Mouse (Mus musculus) C2C12 (cell line): ENCODE measurements around the gene Hmgb3.

Experiments used
- CEBPB ChIP-seq: IDR thresholded peaks from one replicate; pipeline ENCODE4 v1.6.1; 2011; ENCODE audit warnings: low read depth, mild to moderate bottlenecking, control low read depth, moderate library complexity
- CTCF ChIP-seq: IDR thresholded peaks from one replicate; pipeline ENCODE4 v1.5.1; 2011; ENCODE audit not compliant: control insufficient read depth, insufficient read depth, insufficient read length
- MYOD1 ChIP-seq: IDR thresholded peaks from one replicate; pipeline ENCODE4 v1.6.1; 2011; ENCODE audit warnings: low read depth; ENCODE audit not compliant: control insufficient read depth, insufficient read length
- MYOG ChIP-seq: IDR thresholded peaks from one replicate; pipeline ENCODE4 v1.6.1; 2011; ENCODE audit not compliant: control insufficient read depth, insufficient read length; ENCODE audit errors: extremely low read depth

- TF ChIP-seq CTCF (no peak), MYOD1 (no peak), CEBPB (no peak), MYOG (no peak)
These were observed 31.4 kb upstream of the Hmgb3 start for GRCm38 (mm10) chrX:71524310-71524709.
